Mouse (Mus musculus): ENCODE results near the gene Adal.

The Adal gene

GRCm38 (mm10) chr2:121170980-121171742 lies 30.9 kb downstream of the Adal start, which contains the start of gene Zscan29:
TSS of gene Zscan29 (minus strand) at chr2:121171125.
- DNase-seq (ENCODE audit: extremely low read depth, low read depth, low spot score) = no peak

- DNase-seq (ENCODE audit: extremely low read depth, low read depth, low spot score) = no peak
These were observed 38.7 kb downstream of the Adal start for GRCm38 (mm10) chr2:121178828-121179479.

- no peak for DNase-seq (ENCODE audit: extremely low read depth, low read depth, low spot score)
These were observed 43.2 kb downstream of the Adal start for GRCm38 (mm10) chr2:121183431-121183830.

GRCm38 (mm10) chr2:121184142-121184541 lies 43.9 kb downstream of the Adal start:
- no peak for DNase-seq (ENCODE audit: extremely low read depth, low read depth, low spot score)

- no peak for DNase-seq (ENCODE audit: extremely low read depth, low read depth, low spot score)
These were observed 48.3 kb downstream of the Adal start for GRCm38 (mm10) chr2:121188530-121188929.

- DNase-seq (ENCODE audit: extremely low read depth, low read depth, low spot score) = no peak
These were observed 55.2 kb downstream of the Adal start for GRCm38 (mm10) chr2:121195466-121195865.

GRCm38 (mm10) chr2:121204276-121204675 lies 64.0 kb downstream of the Adal start:
- DNase-seq (ENCODE audit: extremely low read depth, low read depth, low spot score) = no peak
